Mouse (Mus musculus): ENCODE results near the gene Tmem121. TPM values are rescaled to one million over a fixed set of nuclear protein-coding genes. Genes with fewer than 3 reads are reported as not detected.

Tmem121 gene
- polyA plus RNA-seq, 1 experiment from 2014 or later: 28.9 TPM

Other genes with a start within 250 kb of the Tmem121 start
- gene Nudt14, start 243.8 kb upstream of the Tmem121 start, polyA plus RNA-seq (2014; fragmentation: Nextera tagmentation; extraction: Ambion mirVana): 62.8 and 75.9 TPM in 2 replicates
- gene Btbd6, start 209.4 kb upstream of the Tmem121 start, polyA plus RNA-seq (2014; fragmentation: Nextera tagmentation; extraction: Ambion mirVana): 35.0 and 37.5 TPM in 2 replicates
- 43.0 and 51.0 TPM in 2 replicates for gene Brf1, start 185.2 kb upstream of the Tmem121 start, polyA plus RNA-seq (2014; fragmentation: Nextera tagmentation; extraction: Ambion mirVana)
- gene Pacs2, start 171.4 kb upstream of the Tmem121 start, polyA plus RNA-seq (2014; fragmentation: Nextera tagmentation; extraction: Ambion mirVana): 16.1 and 21.6 TPM in 2 replicates
- gene Tex22, start 111.4 kb upstream of the Tmem121 start, polyA plus RNA-seq (2014; fragmentation: Nextera tagmentation; extraction: Ambion mirVana): not detected in 2 replicates
- 16.6 and 18.7 TPM in 2 replicates for gene Mta1, start 87.7 kb upstream of the Tmem121 start, polyA plus RNA-seq (2014; fragmentation: Nextera tagmentation; extraction: Ambion mirVana)
- gene Crip2, start 45.7 kb upstream of the Tmem121 start, polyA plus RNA-seq (2014; fragmentation: Nextera tagmentation; extraction: Ambion mirVana): 354 and 404 TPM in 2 replicates
- gene Crip1, start 39.6 kb upstream of the Tmem121 start, polyA plus RNA-seq (2014; fragmentation: Nextera tagmentation; extraction: Ambion mirVana): 32.5 and 46.1 TPM in 2 replicates
- 9.5 and 10.2 TPM in 2 replicates for gene Tedc1, start 29.5 kb upstream of the Tmem121 start, polyA plus RNA-seq (2014; fragmentation: Nextera tagmentation; extraction: Ambion mirVana)